Comparison of ENCODE assay signal across 27 mouse cellular contexts in the genomic region with DNA sequence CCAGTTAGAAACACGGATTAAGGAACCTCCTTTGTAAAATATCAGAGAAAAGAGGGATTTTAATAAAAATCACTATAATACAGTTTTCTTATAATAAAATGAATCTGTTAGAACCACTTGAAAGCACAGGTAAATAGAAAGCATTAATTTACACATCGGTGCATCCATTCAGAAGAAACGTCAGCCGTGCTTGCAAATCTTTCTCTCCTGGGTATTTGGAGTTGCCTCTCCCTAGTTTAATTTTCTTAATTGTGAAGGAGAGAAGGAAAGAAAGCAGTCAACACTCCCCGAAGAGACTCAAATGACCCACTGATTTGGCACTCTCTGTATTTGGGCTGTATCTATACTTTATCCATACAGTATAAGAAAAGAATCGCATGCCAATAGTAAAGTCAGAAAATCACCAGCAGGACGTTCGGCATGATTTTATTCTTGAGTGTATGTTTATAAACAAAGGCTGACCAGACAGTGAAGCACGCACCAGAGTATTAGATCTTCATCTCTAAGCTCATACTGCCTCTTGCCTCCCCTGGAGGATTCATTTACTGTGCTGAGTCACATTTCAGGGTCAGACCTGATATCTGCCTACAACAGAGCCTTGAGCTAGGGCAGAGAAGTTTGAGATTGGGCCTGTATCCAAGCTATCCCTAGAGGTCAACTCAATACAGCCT.
DNase-seq lines count a peak whose midpoint lies in the region; ATAC-seq lines count a peak whose summit lies in the region.
"Had no signal": no experiment of that assay in that cellular context is flagged by ENCODE, and none has a peak within 500 bp of the region (broad histone marks: within the 10 kb centered on the region; RNA-seq: fewer than 3 reads in every experiment).

No protein-coding gene starts in this region.

- H3K36me3 ChIP-seq in hindbrain, embryonic 16.5 days (ENCODE audit: control insufficient read depth, insufficient read depth, low read length), result no peaks in the 10 kb centered on the region
- H3K36me3 ChIP-seq in hindbrain, embryonic 13.5 days, result no peaks in the 10 kb centered on the region
- H3K36me3 ChIP-seq in neural tube, embryonic 13.5 days, result no peaks in the 10 kb centered on the region
- H3K36me3 ChIP-seq in neural tube, embryonic 15.5 days, result no peaks in the 10 kb centered on the region
- H3K36me3 ChIP-seq: embryonic facial prominence, embryonic 12.5 days; G1E; heart, embryonic 13.5 days; hindbrain, embryonic 15.5 days; limb, embryonic 13.5 days; lung, embryonic 15.5 days; midbrain, embryonic 15.5 days had no signal

- peak; percentile 7 for DNase-seq in adrenal gland, postnatal 14 days
- DNase-seq in adrenal gland, adult 18-20 months (ENCODE audit: low spot score in 2 of 2), result no peak
- DNase-seq: cerebellum, adult 8-10 months; cerebellum, postnatal 25 days; gastrocnemius, postnatal 10 days; heart, postnatal 10 days; kidney, adult 18-20 months; kidney, postnatal 36 days; right cerebral cortex, postnatal 4 days; thymus, adult 18-20 months; thymus, postnatal 25 days had no signal

- peak; percentile 34; the same call in 1 of the 2 replicates for ATAC-seq in hindbrain, embryonic 16.5 days
- no peak for ATAC-seq in hindbrain, embryonic 13.5 days (ENCODE audit: low FRiP score)
- 0 out of 2 replicates have a peak, but pooled peaks have one; percentile 8 for ATAC-seq in neural tube, embryonic 13.5 days (ENCODE audit: low read depth)
- ATAC-seq in neural tube, embryonic 15.5 days (ENCODE audit: low FRiP score), result no peak
- no peak for ATAC-seq in monocyte, adult 5-6 weeks (replicated peaks; ENCODE audit: insufficient number of reproducible peaks, low FRiP score, low TSS enrichment, poor library complexity, severe bottlenecking)

- no peaks in the 10 kb centered on the region for H3K4me1 ChIP-seq in hindbrain, embryonic 16.5 days (ENCODE audit: control insufficient read depth, insufficient read depth, low read depth, low read length)
- H3K4me1 ChIP-seq in hindbrain, embryonic 13.5 days (replicated peaks), result no peaks in the 10 kb centered on the region
- no peaks in the 10 kb centered on the region for H3K4me1 ChIP-seq in neural tube, embryonic 13.5 days (replicated peaks)
- no peaks in the 10 kb centered on the region for H3K4me1 ChIP-seq in neural tube, embryonic 15.5 days
- H3K4me1 ChIP-seq: embryonic facial prominence, embryonic 12.5 days; heart, embryonic 13.5 days; hindbrain, embryonic 15.5 days; limb, embryonic 13.5 days; lung, embryonic 15.5 days; midbrain, embryonic 15.5 days had no signal

- 62% methylated on average over 9 of the region's 9 CpGs for WGBS in hindbrain, embryonic 16.5 days
- WGBS in hindbrain, embryonic 13.5 days, result 68% methylated on average over 9 of the region's 9 CpGs
- 74% methylated on average over 9 of the region's 9 CpGs for WGBS in neural tube, embryonic 13.5 days
- WGBS in neural tube, embryonic 15.5 days, result 63% methylated on average over 9 of the region's 9 CpGs

- no peaks in the 10 kb centered on the region for H3K27me3 ChIP-seq in hindbrain, embryonic 16.5 days (replicated peaks; ENCODE audit: control insufficient read depth, insufficient read depth, low read length)
- H3K27me3 ChIP-seq in hindbrain, embryonic 13.5 days, result no peaks in the 10 kb centered on the region
- H3K27me3 ChIP-seq in neural tube, embryonic 13.5 days, result no peaks in the 10 kb centered on the region
- no peaks in the 10 kb centered on the region for H3K27me3 ChIP-seq in neural tube, embryonic 15.5 days (replicated peaks)
- H3K27me3 ChIP-seq: embryonic facial prominence, embryonic 12.5 days; heart, embryonic 13.5 days; hindbrain, embryonic 15.5 days; limb, embryonic 13.5 days; lung, embryonic 15.5 days; midbrain, embryonic 15.5 days had no signal

- H3K4me3 ChIP-seq in hindbrain, embryonic 16.5 days (ENCODE audit: low read length), result no peak overlapping the region
- H3K4me3 ChIP-seq in hindbrain, embryonic 13.5 days, result no peak overlapping the region
- H3K4me3 ChIP-seq in neural tube, embryonic 13.5 days, result no peak overlapping the region
- H3K4me3 ChIP-seq in neural tube, embryonic 15.5 days (replicated peaks), result no peak overlapping the region
- H3K4me3 ChIP-seq: embryonic facial prominence, embryonic 12.5 days; heart, embryonic 13.5 days; hindbrain, embryonic 15.5 days; layer of hippocampus, adult 2 months; limb, embryonic 13.5 days; lung, embryonic 15.5 days; midbrain, embryonic 15.5 days; myocyte had no signal

- no peak overlapping the region for H3K9ac ChIP-seq in hindbrain, embryonic 16.5 days (ENCODE audit: low read depth, low read length)
- H3K9ac ChIP-seq in hindbrain, embryonic 13.5 days, result no peak overlapping the region
- no peak overlapping the region for H3K9ac ChIP-seq in neural tube, embryonic 13.5 days
- no peak overlapping the region for H3K9ac ChIP-seq in neural tube, embryonic 15.5 days (replicated peaks)
- H3K9ac ChIP-seq: embryonic facial prominence, embryonic 12.5 days; heart, embryonic 13.5 days; hindbrain, embryonic 15.5 days; limb, embryonic 13.5 days; lung, embryonic 15.5 days; midbrain, embryonic 15.5 days had no signal

- H3K27ac ChIP-seq in hindbrain, embryonic 16.5 days (ENCODE audit: low read depth, low read length), result no peak overlapping the region
- H3K27ac ChIP-seq in hindbrain, embryonic 13.5 days, result no peak overlapping the region
- no peak overlapping the region for H3K27ac ChIP-seq in neural tube, embryonic 13.5 days (replicated peaks)
- H3K27ac ChIP-seq in neural tube, embryonic 15.5 days (replicated peaks), result no peak overlapping the region; the same call in 1 of the 2 replicates
- H3K27ac ChIP-seq: embryonic facial prominence, embryonic 12.5 days; heart, embryonic 13.5 days; hindbrain, embryonic 15.5 days; layer of hippocampus, adult 2 months; limb, embryonic 13.5 days; lung, embryonic 15.5 days; midbrain, embryonic 15.5 days; stomach, postnatal 0 days had no signal

- no peak overlapping the region for H3K4me2 ChIP-seq in hindbrain, embryonic 16.5 days (ENCODE audit: low read length)
- H3K4me2 ChIP-seq in hindbrain, embryonic 13.5 days, result no peak overlapping the region
- H3K4me2 ChIP-seq in neural tube, embryonic 13.5 days, result no peak overlapping the region
- H3K4me2 ChIP-seq in neural tube, embryonic 15.5 days, result no peak overlapping the region
- H3K4me2 ChIP-seq: embryonic facial prominence, embryonic 12.5 days; heart, embryonic 13.5 days; hindbrain, embryonic 15.5 days; limb, embryonic 13.5 days; liver, embryonic 11.5 days; lung, embryonic 15.5 days; midbrain, embryonic 15.5 days had no signal

- no peaks in the 10 kb centered on the region for H3K9me3 ChIP-seq in hindbrain, embryonic 16.5 days (ENCODE audit: control insufficient read depth, low read length)
- no peaks in the 10 kb centered on the region for H3K9me3 ChIP-seq in hindbrain, embryonic 13.5 days
- H3K9me3 ChIP-seq in neural tube, embryonic 13.5 days, result no peaks in the 10 kb centered on the region
- H3K9me3 ChIP-seq in neural tube, embryonic 15.5 days (replicated peaks), result no peaks in the 10 kb centered on the region
- H3K9me3 ChIP-seq: embryonic facial prominence, embryonic 12.5 days; G1E; heart, embryonic 13.5 days; hindbrain, embryonic 15.5 days; limb, embryonic 13.5 days; lung, embryonic 15.5 days; midbrain, embryonic 15.5 days had no signal

Comparison
In these comparisons a context has a peak if more than half of its experiments do, and no peak if none do; other contexts are left out.
1. ATAC-seq: peak in hindbrain, embryonic 16.5 days (single experiment) and neural tube, embryonic 13.5 days (single experiment); none in hindbrain, embryonic 13.5 days (single experiment), neural tube, embryonic 15.5 days (single experiment) and monocyte, adult 5-6 weeks (single experiment).